Mouse (Mus musculus) frontal cortex, postnatal 10 days (tissue): Measurements from ENCODE around the gene Trp53.
"Not testable (repeated sequence)": the region's sequence is repeated elsewhere in the genome, so short reads cannot be mapped to it uniquely, and the experiment has no call there.

Experiments used
- DNase-seq, 2 experiments: peaks; one replicate each; pipeline ENCODE4 v3.0.0; 2022; ENCODE audit warnings: low spot score in 2 of 2, mixed read lengths in 1 of 2

Trp53 gene

DNA sequence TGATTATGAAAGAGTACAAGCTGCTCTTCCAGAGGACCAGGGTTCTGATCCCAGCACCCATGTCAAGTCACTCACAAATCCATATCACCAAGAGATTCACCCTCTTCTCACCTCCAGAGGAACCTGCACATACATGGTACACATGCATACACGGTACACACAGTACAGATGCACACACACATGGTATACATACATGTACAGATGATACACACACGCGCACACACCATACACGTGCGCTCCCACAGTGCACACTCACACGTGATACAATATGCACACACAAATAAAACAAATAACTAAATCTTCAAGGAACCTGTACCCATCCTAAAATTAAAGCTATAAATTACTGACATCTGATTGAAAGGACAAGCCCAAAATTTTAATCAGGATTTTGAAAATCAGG, 14.7 kb downstream of the Trp53 start:
- no peak for DNase-seq

DNA sequence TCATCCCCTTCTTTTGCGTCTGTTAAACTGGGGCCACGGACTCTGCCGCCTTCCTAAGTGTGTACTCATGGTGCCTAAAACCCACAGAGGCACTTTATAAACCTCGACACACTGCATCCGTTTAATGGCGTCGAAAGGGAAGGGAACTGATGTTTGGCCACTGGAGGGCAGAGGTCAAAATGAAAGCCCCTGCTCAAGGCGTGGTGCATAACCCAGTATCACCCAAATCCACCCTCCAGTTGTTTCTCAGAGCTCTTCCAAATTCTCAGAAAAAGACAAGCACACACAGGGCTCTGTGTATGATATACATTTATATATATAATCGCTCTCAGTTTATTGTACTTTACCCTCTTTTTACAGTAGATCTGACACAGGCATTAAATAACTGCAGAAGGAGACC, 19.3 kb downstream of the Trp53 start:
- no peak for DNase-seq

DNA sequence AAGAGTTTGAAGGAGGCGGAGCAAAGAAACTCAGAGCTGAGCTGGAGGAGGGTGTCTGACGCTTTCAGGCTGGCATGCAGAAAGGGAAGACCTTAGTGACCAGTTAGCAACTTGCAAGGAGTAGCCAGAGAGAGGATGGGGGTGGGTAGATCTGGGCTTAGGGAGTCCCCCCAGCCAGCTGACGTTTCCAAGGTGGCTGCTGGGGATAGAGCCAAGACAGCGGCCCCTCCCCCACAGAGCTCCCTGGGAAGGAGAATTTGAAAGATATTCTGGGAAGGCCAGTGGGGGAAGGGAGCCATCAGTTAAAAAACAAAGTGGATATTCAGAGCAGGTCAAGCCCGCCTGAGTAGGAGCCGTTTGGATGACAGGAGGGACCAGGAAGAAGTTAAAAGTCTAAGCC, 19.9 kb downstream of the Trp53 start:
- peak; percentile 76 to 79 for DNase-seq

DNA sequence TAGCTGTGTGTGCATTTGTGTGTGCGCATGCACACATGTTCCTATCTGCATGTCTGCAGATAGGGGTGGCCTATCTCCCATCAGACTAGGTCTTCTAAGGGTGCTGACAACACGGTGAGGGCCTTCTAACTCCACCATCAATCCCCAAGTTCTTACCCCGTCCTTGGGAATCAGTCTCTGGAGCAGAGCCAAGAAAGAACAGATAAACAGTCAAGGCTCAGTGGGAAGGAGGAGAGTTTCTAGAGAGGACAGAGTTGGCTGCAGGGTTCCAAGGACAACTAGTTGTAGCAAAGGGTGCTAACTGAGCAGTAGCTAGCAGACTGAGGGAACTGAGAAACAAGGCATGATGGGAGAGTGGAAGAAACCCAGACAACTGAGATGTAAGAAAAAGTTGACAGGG, 21.6 kb downstream of the Trp53 start:
- no peak for DNase-seq

DNA sequence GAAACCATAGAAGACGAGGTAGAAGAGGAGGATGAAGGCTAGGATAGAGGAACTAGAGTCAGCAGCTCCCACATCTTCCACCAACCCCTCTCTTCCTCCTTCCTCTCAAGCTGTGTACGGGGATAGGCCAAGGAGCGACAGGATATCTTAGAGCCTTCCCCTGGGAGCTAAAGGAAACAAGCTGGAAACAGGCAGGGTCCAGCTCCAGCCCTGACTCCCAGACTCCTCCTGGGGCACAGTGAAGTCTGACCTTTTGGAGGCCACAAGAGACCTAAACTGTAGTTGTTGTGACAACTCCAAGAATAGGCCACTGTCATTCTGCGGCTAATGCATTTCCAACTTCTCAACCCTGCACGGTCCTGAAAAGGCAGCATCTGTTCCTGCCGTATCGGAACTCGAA, 23.4 kb downstream of the Trp53 start:
- no peak for DNase-seq

DNA sequence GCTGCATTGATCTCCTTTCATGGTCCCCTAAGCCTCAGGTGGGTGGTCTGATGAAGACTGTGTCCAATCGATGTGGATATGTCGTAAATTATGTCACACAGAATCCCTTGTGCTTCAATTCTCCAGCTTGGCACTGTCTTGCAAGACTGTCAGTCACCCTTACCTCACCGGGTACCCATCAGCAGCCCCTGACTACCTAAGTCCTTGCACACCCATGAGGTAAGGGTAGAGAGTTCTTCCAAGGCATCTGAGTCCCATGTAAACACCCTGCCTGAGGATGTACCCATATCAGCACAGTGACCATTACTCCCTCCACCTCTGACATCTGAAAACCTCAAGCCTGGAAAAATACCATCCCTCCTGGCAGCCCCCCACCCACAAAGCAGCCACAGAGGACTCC, 24.2 kb downstream of the Trp53 start:
- no peak for DNase-seq

DNA sequence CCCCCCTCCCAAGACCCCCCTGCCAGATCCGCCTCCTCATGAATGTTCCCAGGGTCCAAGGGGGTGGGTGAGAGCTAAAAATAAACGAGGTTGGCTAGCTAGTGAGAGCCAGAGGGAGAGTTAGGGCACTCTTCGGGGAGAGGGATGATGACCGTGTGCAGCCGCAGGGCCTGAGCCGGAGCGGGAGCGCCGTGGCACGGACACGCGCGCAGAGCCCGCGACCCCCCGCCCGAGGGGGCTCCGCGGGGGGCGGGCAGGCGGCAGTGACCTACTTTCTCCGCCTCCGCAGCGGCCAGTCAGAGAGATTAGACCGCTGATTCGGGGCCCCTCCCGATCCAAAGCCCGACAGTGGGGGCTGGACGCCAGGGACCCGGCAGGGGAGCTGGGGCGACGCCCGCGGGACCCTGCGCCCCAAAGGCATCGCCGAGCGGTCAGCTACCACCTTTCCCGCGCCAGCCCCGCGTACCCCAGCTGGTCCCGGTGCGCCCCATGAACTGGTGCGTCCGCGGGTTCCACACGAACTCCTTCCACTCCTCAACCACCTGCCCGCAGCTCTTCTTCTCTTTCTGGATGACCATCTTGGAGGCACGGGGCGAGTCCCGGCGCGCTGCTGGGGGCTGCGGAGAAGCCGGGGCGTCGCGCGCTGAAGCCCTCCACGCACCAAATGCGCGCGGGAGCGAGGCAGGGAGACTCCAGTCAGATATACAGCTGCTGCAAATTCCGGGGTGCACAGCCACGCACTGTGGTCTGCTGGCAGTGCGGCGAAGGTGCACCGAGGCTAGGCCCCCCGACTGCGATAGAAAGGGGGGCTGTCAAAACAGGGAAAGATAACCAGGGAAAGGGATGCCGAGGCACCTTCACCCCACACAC, 24.9 kb downstream of the Trp53 start:
- peak in 1 of 2 experiments; percentile 51 for DNase-seq

DNA sequence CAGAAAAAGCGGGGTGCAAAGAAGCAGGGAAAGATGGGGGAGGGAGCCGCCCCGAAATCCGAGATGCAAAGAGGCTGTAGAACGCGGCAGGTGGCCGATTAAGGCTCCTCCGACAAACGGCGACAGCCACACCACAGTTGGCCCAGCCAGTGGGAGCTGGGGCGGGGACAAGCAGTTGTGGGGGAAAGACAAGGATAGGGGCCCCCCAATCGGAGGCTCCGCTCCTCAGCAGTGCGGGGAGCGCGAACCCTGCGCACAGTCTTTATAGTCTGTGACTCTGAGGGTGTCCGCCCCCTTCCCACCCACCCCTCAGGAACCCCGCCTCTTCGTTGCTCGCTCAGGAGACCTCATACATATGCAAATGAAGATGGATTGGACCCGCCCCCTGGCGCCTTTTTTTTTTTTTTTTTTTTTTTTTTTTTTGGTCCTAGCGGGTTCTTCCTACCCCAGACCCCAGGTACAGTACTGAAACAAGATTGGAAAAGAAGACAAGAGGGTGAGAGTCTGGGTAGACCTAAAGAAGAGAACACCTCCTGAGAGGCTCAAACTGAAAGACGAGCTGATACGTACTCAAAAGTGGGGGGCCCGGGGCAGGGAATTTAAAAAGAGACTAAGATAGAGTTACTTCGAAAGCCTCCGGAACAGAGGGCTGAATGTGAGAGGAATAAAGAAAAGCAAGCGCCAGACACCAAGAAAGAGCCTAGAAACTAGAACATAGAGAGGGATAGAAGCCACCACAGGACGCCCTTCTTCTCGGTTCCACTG, 25.7 kb downstream of the Trp53 start, which contains the start of gene Atp1b2:
Gene Atp1b2 (minus strand): TSS at position 217 of the 765 bp plus-strand sequence.
- DNase-seq = peak; percentile 76 to 83

DNA sequence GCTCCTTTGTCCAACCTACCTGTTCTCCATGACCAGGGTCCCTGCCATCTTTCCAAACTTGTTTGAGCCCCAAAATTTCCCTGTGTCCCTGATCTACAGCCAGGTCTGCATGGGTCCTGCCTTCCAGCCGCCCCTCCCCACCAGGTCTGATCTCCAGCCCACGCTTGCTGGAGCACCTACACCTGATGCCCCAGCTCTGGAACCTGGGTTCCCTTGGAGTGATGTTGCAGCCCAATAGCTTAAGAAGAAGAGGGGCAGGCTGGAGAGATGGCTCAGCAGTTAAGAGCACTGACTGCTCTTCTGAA, 26.3 kb downstream of the Trp53 start:
- DNase-seq = no peak

DNA sequence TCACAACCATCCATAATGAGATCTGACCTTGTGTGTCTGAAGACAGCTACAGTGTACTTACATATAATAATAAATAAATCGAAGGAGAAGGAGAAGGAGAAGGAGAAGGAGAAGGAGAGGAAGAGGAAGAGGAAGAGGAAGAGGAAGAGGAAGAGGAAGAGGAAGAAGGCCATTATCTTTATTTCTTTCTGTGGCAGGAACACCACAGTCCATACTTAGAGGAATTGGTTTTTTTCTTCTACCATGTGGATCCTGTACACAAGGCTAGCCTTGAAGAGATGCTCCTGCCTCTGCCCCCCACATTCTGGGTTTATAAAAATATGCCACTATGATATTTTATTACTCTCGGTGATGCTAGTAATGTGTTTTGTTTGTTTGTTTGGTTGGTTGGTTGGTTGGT, 26.7 kb downstream of the Trp53 start:
- DNase-seq = no peak

DNA sequence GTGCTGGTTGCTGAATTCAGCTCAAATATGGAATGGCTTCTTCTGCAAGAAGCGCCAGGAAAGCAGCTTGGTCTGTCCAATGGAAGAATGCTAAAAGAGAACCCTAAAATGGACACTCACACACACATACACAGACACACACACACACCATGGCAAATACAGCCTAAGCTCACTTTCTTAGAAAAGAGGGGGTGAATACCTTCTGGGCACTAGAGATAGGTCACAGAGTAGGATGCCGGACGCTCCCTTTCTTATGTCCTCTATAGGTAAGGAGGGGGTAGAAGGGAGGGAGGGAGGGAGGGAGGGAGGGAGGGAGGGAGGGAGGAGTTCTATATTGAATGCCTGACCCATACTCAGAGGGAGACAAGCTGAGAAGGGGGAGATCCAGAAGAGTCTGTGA, 28.4 kb downstream of the Trp53 start:
- no peak for DNase-seq

DNA sequence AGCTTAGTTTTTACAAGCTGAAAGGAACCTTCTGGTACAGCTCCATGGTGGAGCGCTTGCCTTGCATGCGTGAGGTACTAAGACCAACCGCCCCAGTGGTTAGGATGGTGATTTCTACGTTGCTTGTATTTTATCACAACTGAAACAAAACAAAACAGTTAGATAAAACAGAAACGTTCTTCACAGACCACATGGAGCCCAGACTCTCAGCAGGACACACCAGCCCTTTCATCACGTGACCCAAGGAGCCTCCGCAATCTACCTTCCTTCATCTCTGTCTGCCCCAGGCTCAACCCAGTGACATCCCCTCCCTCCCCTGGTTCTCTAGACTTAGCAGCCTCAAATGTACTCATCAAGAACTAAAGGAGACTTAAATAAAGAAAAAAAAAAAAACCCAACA, 29.3 kb downstream of the Trp53 start:
- no peak for DNase-seq

DNA sequence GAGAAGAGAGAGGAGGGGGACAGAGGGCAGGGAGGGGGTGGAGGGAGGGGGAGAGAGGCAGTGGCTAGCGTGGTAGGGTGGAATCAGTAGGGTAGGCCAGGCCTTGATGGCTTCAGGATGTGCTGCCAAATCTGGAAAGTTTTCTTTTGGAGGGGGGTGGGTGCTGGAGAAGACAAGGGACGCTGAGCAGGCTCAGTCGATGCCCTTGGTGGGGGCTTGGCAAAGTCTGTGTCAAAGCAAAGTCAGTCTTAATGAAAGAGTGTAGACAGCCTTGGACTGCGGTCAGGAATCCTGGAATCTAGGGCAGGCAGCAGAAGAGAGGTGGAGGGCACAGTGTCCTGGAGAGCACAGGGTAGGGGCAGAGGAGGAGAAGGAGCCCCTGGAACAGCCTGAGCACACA, 30.7 kb downstream of the Trp53 start:
- DNase-seq = peak in 1 of 2 experiments; percentile 48

DNA sequence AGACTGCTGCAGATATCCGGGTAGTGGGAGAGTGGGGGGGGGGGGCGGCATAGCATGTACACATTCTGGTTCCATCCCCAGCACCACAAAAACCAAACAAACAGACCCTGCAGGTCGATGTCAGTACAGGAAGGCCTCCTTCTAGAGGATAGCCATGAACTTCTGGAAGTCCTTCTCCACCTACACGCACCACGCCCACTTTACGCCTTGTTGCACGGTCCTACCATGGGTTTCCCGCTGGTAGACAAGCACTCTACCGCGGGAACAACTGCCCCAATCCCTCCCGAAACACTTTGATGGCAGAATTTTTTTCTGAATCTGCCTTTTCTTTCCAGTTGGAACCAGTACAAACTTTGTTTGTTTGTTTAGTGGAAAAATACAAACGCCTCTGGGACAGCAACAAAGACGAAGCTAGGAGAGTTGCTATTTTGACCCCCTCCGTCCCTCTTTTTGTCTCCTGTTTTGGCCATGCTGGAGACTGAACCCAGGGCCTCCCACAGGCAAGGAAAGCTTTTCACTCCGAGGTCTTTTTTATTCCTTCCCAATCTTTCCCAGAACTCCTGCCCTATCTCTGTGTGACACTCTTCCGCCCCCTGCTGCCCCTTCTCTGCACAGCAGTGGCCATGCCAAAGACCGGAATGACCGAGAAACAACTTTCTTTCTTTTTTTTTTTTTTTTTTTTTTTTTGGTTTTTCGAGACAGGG, 33.5 kb downstream of the Trp53 start:
- peak; percentile 61 to 79 for DNase-seq

DNA sequence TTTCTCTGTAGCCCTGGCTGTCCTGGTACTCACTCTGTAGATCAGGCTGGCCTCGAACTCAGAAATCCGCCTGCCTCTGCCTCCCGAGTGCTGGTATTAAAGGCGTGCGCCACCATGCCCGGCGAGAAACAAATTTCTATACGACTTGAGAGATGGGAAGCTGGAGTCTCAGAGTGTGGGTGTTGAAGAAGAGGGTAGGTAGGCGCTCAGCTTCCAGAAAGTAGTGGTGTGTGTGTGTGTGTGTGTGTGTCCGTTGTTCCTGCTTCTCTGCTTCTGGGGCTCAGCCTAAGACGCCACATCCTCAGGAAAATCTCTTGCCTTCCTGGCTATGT, 34.1 kb downstream of the Trp53 start:
- DNase-seq = not testable (repeated sequence)

DNA sequence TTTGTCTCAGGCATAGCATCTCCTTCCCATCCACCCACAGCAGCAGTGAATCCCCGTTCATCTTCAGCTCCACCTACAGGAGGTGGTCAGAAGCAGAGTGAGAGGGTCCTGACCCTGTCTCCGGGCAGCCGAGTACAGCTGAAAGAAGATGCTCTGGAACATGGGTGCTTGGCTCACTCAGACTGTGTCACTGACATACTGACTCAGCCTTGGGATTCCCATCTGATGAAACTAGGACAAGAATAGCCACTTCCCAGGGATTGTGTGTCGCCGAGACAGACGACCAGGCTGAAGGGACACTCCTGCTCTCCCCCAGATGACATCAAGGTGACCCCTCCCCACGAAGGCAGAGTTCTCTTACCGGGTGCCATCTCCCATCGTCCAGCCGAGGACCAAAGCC, 36.6 kb downstream of the Trp53 start:
- DNase-seq = no peak

DNA sequence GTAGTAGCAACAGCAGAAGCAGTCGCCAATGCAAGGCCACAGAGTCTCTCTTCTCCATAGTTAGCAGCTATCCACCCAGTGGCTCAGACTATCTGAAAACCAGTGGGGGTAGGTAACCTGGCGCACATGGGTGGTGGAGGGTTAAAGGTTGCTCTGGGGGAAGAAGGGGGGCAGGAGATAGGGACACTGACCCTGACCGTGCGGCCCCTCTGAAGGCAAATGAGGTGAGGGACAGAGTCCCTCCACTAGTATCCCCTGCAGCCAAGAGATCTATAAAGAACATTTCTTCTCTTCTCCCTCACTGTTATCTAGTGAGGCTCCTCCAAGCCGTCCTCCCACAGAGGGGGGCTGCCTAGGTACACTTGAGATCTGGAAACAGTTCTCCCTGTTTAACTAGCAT, 37.6 kb downstream of the Trp53 start, which contains the start of gene Shbg:
Gene Shbg (minus strand): TSS at position 101 of the 400 bp plus-strand sequence.
- DNase-seq = no peak

DNA sequence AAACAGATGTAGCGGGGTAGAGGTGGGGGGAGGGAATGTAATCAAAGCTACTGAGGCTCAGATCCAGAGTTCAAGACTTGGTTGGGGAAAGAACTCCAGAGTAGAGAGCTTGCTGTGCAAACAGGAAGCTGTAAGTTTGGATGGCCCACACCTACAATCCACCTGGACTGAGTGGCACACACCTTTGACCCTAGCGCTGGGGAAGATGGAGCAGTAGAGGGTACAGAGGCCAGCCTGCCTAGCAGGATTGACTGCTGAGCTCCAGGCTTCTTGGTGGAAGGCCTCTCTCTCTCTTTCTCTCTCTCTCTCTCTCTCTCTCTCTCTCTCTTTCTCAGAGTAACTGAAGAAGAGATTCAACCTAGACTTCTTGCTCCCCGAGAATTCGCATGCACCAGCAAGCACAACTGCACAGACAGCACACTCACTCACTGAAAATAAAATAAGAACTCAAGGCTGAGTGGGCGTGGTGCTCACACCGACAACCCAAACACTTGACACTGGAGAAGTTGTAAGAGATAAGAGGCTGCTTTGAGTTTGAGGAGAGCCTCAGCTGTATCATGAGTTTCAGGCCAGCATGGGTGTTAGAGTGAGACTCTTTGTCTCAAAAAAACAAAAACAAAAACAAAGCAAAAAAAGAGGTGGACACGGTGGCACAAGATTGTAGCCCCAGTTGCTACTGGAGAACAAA, 40.4 kb downstream of the Trp53 start:
- DNase-seq = no peak

DNA sequence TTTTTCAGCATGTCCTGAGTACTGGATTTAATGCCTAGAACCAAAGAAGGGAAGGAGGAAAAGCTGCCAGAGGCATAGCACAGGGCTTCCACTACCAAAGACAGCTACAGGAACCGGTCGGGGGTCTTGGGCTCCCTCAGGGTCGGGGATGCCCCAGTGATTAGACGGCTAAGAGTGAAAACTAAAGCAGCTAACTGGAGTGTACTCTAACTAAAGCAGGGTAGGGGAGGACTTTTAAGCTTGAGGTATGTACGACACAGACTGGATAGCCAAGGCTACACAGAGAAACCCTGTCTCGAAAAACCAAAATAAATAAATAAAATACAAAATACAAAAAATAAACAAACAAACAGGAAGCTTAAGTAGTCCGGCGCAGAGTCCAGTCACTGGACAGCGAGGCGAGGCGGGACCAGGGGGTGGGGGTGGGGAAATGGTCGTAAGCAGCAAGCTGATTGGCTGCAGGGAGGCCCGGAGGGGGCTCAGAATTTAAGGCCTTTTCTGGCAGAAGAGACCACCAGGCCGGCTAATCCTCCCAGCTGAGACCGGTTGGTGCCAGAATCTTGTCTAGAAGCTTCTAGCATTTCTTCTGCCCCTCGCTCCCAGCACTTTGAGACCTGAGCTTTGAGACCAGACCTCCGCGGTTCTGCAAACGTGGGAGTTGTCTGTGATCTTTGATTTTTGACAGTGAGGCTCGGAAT, 41.6 kb downstream of the Trp53 start, which contains the start of gene Sat2:
Gene Sat2 (plus strand): TSS at position 454 of the 698 bp plus-strand sequence.
- peak in 1 of 2 experiments; percentile 52 for DNase-seq

DNA sequence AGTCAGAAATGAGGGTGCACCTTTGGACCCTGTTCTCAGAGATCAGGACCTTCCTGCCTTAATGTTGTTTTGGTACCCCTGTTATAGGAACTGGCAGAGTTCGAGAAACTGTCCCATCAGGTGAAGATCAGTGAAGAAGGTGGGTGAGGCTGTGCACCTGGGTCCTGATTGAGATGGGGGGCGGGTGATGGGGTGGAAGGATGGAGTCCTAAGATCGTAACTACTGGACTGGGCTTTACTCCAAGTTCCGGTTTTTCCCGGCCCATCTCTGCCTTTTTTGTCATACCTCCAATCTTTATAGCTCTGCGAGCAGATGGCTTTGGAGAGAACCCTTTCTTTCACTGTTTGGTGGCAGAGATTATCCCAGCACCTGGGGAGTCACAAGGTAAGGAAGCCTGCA, 42.2 kb downstream of the Trp53 start:
- no peak for DNase-seq

DNA sequence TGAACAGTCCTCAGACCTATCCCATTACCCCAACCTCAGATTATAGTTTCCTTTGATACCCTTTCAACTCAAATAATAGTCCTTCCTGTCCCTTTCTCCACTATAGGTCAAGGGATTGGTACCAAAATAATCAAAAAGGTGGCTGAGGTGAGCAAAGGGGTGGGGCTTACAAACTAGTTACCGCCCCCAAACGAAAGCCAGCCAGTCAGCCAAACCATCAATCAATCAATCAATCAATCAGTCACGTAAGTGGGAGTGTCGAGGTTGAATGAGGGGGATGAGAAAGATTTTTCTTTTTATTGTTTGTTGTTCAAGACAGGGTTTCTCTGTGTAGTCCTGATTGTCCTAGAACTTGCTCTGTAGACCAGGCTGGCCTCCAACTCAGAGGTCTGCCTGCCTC, 42.8 kb downstream of the Trp53 start:
- no peak for DNase-seq
